Mouse (Mus musculus): ENCODE data around the gene Gm7694.

Gene Gm7694

DNA sequence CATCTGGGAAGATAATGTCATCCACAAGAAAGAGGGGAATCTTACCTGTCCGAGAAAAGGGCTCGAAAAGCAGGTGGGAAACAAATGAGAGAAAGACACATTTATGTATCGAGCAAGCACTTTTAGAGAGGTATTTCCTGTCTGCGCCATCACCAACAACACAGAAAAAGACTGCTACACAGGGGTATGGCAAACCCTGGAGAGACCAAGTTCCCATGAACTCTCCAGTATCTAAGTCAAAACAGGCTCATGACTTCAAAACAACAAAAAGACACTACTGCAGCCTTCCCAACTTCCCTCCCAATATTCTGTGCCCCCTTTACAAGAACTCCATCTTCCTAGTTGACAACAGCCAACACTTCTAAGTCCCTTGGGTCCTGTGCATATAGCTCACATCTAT is at the start of gene Gm7694:
Gene Gm7694 (minus strand): TSS at position 101 of the 400 bp plus-strand sequence.
- no peak for DNase-seq (ENCODE audit: low spot score in 2 of 2)

DNA sequence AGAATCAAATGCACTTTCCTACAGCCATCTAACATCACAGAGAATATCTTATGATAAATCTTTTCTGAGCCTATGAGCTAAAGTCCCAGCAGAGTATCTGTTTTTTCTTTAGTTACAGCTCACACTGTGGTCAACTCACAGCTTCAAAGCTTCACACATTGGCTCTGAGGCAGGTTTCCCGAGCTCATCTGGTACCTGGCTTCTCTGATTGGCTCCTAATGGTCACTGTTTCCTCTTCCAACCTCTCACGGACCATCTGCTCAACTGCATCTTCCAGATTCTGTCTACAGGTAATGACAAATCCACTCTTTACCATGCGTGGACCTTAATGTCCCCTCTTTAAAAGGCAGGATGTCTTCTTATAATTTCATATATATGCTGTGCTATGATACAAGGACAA is 47.2 kb upstream of the Gm7694 start:
- no peak for DNase-seq (ENCODE audit: low spot score in 2 of 2)

DNA sequence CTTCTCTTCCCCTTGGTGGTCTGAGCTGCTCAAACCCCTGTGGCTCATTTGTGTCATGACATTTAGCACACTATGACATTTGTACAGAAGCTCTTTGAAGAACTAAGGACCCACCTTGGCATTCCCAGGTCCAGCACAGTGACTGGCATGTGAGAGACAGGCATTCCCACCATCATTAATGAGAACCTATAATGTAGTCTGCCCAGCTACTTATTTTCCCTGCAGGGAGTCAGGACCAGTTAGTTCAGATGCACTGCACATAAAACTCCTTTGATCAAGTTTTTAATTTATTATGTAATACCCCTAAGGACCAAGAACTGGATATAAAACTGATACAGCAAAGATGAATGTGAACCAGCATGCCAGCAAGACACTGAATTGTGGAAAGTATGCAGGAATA is 44.9 kb upstream of the Gm7694 start:
- DNase-seq (ENCODE audit: low spot score in 2 of 2): no peak

DNA sequence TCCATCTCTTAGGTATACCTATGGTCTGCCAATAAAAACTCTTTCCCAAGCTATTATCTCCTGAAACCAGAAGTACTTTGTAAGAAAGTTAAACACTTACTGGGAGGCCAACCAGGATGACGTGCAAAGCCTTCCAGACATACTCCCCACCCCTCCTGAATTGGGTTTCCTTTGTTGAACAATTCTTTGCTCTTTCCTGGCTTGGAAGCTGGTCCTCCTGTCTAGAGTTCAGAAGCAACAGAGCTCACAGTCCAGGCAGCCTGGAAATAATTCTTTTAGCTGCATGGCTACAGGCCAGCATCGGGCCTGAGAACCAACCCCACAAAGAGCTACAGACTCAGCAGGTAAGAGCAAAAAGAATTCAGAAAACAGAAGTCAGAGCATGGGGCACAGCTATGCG is 40.1 kb upstream of the Gm7694 start:
- DNase-seq (ENCODE audit: low spot score in 2 of 2): no peak

DNA sequence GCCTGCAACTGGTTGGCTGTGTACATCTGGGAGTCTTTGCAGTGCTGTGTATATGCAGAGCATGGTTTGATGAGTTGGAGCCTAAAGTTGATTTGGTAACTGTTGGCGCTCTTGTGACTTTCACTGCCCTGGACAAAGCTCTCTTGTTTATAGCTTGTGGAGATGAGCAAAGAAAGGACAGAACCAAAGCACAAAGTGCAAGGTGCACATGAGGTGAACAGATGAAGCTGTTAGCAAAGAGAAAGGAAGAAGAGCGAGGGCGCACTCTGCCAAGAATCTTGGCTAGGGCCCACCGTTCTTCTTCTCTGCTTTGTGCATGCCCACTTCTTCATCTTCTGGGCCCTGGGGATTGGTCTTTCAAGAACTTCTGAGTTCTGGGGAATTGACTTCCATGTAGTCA is 37.8 kb upstream of the Gm7694 start:
- no peak for DNase-seq (ENCODE audit: low spot score in 2 of 2)

DNA sequence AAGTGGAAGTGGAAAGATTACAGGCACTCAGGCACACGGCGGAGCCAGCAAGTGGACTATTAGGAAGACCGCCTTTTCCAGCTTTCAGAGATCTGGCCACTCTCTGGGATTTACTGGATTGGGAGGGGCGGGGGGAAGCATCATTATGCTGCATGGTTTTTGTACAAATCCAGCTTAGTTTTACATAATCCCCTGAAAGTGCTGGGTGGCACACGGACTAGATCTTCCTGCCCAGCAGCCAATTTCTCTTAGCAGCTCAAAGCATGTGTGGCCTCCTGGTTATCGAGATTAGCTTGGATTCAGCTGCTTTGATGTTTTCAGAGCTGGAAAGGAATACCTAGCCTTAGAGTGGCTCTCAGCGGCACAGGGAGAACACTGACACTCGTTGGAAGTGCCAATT is 36.9 kb upstream of the Gm7694 start:
- DNase-seq (ENCODE audit: low spot score in 2 of 2): no peak

DNA sequence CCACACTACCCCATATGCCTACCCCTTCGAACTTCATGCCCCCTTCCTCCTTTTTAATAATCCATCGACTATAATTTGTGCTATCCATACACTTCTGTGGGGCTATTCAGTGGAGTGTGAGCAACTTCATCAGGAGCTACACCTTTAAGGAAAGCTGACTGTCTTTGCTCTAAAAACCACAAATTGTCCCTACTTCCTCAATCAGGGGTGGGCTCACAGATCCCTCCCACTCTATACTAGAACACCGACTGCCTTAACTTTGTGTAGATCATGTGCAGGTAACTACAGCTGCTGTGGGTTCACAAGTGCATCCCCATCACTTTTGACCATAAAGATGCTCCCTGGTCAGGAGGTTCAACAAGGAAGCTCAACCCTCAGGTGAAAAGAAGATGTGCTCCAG is 33.8 kb upstream of the Gm7694 start:
- DNase-seq (ENCODE audit: low spot score in 2 of 2): no peak

DNA sequence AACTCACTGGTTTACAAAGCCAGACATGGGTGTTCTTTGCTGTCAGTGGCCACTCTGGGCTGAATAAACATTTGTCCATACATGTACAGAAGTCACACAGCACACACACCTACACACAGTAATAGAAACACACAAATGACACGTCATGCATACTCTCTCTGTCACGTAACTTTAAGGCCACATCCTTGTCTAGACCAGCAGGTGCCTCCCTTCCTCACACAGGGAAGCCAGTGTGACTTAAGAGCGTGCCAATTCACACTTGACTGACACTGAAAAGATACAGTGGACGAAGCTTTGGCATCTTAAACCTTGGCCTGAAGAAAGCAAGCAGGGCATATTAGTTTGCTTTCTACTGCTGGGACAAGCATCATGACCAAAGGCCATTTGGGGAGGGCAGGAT is 26.6 kb upstream of the Gm7694 start:
- DNase-seq (ENCODE audit: low spot score in 2 of 2): no peak

DNA sequence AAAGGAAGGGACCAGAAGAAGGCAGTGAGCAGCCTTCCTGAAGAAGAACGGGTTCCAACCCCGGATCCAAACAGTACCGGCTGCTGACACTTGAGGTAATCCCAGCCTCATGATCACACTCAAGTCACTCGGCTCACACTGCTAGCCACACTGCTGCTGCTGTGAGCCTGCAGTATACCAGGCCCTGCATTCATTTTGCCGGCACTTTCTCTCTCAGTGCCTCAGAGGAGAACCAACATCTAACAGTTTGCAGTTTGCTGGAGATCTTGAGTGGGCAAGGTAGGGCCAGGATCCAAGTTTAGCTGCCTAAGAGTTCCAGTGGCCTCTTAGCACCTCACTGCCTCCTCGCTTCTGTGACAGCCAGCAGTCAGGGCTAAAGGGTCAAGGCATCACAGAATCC is 25.8 kb upstream of the Gm7694 start:
- DNase-seq (ENCODE audit: low spot score in 2 of 2): no peak

DNA sequence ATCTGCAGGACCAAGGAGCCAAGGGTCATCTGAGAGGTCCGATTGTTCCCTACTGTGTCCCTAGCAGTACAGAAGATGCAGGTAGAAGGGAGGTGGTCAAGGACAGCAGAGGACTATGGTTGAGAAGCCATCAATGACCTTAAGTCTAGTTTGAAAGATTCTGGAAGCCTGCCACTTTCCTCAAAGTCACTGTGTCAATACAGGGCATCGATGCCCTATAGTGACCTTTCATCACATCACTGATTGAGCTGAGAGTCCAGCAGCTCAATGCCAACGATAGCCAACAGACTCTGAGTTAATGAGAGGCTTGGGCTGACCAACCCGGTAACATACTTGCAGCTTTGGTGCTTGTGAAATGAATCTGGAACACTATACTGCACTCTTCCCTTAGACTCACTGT is 19.1 kb upstream of the Gm7694 start:
- no peak for DNase-seq (ENCODE audit: low spot score in 2 of 2)

DNA sequence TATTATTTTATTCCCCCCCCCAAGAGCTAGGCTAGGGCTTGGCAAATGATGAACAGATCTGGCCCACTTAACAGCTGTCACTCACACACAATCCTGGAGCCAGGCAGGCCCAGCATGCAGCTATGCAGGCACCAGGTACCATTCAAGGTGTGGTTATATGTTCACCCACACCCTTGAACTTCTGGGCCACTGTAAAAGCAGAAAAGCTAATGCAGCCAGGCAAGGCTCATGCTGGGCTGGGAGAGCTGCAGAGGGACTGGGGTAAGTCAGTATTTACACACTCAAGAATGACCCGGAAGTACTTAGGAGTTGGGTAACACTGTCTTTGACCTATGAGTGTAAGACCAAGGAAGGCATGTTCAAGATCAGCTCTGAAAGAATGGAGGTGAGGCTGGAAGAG is 18.2 kb upstream of the Gm7694 start:
- no peak for DNase-seq (ENCODE audit: low spot score in 2 of 2)

DNA sequence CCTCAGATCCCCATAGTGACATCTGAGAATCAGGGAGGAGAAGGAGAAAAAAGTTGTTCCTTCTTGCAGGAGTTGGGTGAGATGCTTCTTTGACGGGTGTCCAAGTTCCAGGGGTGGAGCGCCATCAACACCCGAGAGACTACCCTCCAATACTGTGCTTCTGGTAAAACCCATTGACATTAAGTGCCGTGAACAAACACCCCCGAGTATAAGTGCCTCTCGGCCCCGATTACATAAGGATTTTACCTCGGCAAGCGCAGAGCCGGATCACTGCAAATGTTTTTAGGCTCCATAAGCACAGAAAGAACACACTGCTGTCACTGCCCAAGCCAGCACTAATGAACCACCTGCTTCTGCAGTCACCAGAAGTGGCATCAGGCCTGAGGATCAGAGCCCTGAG is 16.9 kb upstream of the Gm7694 start:
- DNase-seq (ENCODE audit: low spot score in 2 of 2): no peak

DNA sequence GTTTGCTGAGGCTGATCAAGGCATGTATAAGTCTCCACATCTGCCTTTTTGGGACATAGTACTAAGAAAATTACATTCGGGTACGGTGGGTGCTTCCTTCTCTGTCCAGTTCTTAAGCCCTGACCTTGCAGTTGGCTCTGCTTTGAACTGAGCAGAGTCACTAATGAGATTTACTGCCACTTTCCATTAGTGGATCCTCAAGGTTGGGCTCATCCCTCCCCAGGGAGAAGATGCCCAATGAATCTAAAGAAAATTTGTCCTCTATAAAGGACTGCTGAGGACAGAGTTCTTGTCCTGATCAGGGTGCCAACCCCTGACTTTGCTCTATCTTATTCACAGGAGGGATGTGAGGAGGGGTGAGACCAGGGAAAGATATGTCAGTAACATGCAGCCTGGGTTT is 15.9 kb upstream of the Gm7694 start:
- DNase-seq (ENCODE audit: low spot score in 2 of 2): no peak

DNA sequence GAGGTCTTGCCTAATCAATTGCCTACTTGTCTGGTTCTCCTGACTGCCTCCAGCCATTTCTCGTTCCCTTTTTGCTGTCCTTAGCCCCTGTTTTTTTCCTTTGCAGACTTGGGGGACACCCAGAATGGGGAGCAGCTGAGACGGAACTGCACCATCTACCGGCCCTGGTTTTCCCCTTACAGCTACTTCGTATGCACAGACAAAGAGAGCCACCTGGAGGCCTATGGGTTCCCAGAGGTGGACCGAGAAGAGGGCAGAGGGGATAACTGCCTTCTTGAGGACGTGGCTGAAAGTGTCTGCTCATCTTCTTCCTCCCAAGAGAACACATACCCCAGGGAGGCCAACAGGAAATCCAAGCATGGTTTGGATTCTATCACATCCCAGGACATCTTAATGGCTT is 5.3 kb upstream of the Gm7694 start:
- no peak for DNase-seq (ENCODE audit: low spot score in 2 of 2)

DNA sequence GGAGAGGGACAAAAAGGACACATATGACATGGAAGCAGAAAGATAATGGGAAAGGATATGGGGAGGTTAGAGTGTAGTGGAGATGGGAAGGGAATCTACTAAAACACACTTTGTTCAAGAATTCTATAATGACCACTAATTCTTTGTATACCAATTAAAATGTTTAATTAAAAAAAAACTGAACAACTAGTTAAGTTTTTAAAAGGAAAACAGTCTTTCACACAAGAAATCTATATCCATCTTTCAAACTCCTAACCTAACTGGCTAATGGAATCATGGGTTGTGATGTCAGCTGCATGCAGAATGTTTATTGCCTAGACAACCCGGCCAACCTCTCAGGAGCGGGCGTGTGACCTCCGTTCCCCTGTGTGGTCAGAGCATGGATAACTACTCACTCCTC is 2.4 kb upstream of the Gm7694 start, which contains the start of gene Spata46:
Gene Spata46 (plus strand): TSS at position 301 of the 400 bp plus-strand sequence.
- no peak for DNase-seq (ENCODE audit: low spot score in 2 of 2)

DNA sequence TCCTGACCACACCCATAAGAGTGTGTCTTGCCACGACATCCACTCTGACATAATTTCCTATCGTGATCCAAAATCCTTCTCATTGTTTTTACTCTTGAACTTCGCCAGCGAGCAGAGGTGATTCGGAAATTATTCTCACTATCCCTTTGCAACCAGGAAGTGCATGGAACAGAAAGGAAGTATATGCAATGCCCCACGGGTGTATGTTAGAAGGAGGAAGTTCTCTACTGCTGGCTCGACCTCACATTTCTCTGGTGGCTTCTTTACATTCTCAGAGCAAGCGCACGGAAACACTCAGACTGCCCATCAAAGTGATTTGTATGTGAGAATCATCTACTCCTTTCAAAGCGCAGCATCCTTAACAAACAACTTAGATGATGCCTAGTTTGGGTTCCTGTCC is 1.1 kb downstream of the Gm7694 start:
- no peak for DNase-seq (ENCODE audit: low spot score in 2 of 2)

DNA sequence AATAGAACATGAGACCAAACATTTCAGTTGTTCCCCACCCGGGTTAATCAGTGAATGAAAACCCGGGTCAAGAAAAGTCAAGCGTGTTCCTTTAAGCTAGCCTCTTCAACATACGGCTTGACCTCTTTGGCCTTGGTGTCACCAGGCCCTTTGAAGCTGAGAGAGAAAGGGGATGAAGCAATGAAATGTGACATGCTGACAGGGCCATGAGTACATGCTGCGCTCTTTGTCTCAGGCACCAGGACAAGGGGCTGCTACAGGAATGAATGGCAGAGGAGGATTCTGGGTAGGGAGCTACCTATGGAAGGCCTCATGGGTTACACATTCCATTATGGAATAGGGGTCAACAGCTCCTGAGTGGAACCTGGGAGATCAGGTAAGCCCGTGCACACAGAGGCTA is 3.0 kb downstream of the Gm7694 start:
- no peak for DNase-seq (ENCODE audit: low spot score in 2 of 2)

DNA sequence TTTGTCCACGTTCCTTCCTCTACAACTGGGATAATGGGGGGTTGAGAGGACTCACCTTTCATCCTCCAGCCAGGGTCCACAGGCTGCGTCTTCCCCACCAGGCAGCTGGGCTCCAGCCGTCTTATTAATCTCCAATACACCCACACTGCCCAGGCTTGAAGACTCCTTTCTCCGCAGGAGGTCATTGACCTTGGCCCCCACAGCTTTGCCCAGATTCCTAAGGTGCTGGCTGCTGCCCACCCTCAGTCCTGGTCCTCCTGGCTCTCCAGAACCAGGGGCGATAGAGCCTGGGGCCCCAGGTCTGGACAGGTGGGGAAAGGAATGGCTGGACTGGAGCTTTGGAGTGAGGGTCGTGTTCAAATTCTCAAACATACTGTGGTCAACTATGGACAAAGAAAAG is 3.7 kb downstream of the Gm7694 start:
- no peak for DNase-seq (ENCODE audit: low spot score in 2 of 2)

DNA sequence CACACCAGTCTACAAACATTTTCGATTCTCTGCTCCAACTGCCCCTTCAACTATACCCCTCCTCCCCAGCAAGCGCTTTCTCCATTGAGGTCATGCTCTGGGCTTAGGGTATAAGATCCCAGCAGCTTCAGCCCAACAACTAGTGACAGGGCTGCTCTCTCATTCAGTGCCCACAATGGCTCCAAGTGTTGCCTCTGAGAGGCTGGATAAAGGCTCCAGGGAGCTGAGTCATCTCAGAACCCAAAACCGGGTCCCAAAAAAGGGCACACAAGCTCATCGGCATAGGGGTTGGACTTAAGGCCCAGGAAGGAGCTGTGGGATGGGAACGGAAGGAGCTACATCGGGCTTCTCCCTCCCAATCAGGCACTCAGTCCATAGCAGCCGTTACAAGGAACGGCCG is 4.4 kb downstream of the Gm7694 start:
- DNase-seq (ENCODE audit: low spot score in 2 of 2): no peak

DNA sequence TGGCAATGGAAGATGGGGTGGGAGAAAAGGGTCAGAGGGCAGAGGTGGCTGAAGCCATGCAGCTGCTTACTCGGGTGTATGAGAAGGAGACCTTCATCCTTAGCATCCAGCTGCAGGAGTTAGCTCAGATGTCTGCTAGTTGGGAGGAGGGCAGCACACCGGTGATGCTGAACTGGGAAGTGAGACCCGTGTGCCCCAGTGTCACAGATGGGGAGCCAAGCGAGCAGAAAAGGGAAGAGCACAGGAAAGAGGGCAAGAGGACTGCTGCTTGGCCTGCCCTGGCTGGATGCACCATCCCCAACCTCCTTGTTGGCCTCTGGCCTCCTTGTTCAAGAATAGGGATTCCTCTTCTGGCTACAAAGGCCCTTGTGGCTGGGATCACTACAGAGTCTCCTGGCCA is 6.6 kb downstream of the Gm7694 start:
- no peak for DNase-seq (ENCODE audit: low spot score in 2 of 2)

DNA sequence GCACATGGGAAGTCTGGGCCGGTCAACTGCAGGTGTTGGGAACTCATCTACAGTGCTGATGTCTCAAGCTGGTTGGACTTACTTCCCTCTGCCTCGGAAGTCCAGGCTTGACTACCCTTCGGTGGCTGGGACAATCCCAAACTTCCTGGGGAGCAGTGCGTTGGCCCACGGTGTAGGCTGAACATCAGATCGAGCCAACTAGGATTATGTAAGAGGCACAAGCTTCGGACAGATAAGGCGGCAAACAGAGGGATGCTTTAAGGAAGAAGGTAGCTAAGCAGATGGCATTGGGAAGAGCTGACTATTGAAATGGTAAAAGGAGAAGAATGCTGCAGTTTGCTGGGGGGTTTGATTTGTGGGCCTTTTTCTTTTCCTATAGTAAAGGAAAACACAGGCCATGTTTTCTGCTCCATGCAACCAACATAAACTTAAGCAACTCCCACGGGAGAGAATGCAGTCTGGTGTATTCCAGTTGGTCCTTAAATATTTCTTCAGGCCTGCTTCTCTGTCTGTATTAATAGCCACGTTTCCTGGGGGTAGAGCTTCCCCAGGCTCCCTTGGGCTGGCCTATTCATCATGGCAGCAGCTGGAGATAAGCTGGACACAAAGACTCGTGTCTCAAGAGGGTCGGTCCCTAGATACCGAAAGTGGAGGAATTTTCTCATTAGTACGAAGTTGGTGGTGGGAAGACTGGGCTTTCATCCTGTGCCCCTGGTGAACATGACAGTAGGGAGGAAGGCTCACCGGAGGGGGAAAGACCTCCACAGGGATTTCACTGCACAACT is 11.2 kb downstream of the Gm7694 start:
- no peak for DNase-seq (ENCODE audit: low spot score in 2 of 2)

DNA sequence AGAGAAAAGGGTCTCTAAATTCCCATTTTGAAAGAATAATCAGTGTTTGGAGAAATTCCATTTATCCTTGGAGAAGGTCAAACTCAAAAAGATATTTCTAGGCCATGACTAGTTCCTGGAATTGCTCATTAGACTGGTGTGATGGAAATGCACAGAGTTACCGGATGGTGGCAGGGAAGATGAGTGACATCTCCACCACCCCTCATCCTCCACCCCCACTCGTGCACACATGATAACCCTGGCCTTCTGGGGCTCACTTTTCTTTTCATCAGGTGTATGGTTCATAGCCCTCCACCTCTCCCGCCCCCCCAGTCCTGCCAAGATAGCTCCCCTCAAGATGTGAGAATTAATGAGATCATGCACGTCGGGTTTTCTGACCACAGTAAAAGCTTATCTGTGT is 12.9 kb downstream of the Gm7694 start:
- no peak for DNase-seq (ENCODE audit: low spot score in 2 of 2)

DNA sequence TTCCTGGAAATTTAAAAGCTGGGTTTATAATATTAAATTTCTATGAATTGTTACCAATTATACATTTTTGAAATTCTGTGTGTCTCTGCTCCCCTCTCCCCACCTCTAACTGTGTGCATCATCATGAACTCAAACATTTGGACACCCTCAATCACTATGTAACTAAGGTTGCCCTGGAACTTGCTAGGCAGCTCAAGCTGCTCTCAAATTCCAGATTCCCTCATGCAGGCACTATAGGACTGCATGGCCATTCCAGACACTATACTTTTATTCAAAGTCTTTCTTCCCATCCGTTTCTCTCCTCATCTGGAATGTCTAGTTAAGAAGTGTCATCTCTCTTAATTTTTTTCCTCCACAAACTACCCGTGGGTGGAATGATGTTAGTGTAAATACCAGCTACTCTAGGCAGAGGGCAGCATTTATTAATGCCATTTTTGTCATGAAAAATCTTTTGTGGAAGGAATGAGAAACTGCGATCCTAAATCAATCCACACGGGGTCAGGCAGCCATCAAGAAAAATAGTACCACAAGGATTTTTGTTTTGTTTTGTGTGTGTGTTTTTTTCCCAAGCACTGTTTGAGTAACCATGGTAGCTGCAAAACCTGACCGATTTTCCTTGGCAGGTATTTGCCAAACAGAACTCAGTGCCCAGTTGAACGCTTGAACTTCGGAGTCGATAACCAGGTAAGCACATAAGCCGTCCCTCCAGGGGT is 13.7 kb downstream of the Gm7694 start:
- peak; percentile 20 to 55 for DNase-seq (ENCODE audit: low spot score in 2 of 2)

Data from right cerebral cortex, postnatal 36 days (tissue).